Mouse (Mus musculus) granulocyte monocyte progenitor cell, adult 5-6 weeks (primary cell): ENCODE measurements around the gene 4930404N11Rik. TPM values are rescaled to one million over a fixed set of nuclear protein-coding genes. Genes with fewer than 3 reads are reported as not detected.

Experiments used
- ATAC-seq: replicated peaks from 2 replicates; pipeline ENCODE4 v1.8.0; 2016; ENCODE audit warnings: mild to moderate bottlenecking, moderate TSS enrichment, inconsistent platforms; ENCODE audit not compliant: poor library complexity, severe bottlenecking
- total RNA-seq, 2 experiments: library from RNA; stranded (forward) in 1 of 2; stranded (reverse) in 1 of 2; fragments of 200-712, 200-1000 nt in 1 of 2; fragments of >200 nt in 1 of 2; fragmentation: Nextera tagmentation in 1 of 2; gene quantifications; 2 replicates each; pipeline ENCODE4 v1.2.3; 2014 to 2017

4930404N11Rik gene
- total RNA-seq, 2 experiments from 2014 or later, result 0.10 TPM; not detected in 1

- peak; percentile 82 for ATAC-seq
Measured at GRCm38 (mm10) chr10:81383802-81384604, 18.4 kb upstream of the 4930404N11Rik start, which contains the start of the genes Dohh and Gm48551. Gene Dohh, plus strand, starts transcription at chr10:81384428. Gene Gm48551, plus strand, starts transcription at chr10:81384466.

DNA sequence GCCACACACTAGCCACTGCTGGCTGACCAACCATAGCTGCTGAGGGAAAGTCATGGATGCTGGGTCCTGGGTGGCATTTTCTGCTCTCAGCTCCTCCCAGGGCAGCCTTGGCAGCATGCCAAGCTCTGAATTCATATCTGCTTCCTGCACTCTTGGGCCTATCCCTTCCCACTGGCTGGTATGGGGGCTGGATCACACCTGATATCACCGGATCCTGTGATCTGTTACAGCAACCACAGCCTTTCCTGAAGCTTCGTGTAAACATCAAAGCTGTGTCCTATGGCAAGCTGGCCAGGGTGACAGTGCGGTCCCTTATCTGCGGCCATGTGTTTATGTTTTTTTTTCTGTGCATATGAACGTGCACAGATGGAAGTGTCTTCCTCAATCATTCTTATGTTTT, 16.4 kb upstream of the 4930404N11Rik start:
- ATAC-seq, result no peak

DNA sequence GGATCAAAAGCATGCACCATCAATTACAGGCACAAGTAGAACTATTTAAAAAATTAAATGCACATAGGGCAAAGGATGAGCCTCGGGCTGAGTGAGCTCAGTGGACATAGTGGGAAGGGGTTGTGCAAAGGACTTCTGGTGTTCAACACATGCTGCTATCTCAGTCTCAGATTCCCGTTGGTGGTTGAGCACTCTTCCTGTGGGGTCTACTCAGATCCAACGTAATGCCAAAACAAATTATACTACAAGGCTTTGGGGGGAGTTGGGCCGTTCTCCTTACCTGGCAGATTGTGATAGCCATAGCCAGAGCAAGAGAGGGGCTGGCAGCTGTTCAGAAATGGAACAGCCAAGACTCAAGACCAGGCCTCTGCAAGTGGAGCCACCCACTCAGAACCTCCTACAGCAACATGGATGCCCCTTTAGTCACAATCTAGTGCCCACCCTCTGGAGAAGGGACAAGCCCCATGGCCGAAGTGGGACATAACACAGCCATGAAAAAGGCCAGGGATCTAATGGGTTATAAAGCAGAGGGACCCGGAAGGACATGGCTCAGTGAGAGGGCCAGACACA, 14.3 kb upstream of the 4930404N11Rik start:
- ATAC-seq, result no peak

GRCm38 (mm10) chr10:81379183-81379553, 13.6 kb upstream of the 4930404N11Rik start:
- ATAC-seq, result no peak

- peak; percentile 90 for ATAC-seq
Measured at GRCm38 (mm10) chr10:81378553-81379182, 13.1 kb upstream of the 4930404N11Rik start.

- ATAC-seq, result no peak
Measured at GRCm38 (mm10) chr10:81377793-81378552, 12.4 kb upstream of the 4930404N11Rik start, which contains the start of gene Fzr1. Gene Fzr1, minus strand, starts transcription at chr10:81378516.

GRCm38 (mm10) chr10:81377362-81377664, 11.7 kb upstream of the 4930404N11Rik start:
- no peak for ATAC-seq

- ATAC-seq, result no peak
Measured at GRCm38 (mm10) chr10:81376561-81377361, 11.1 kb upstream of the 4930404N11Rik start.

- ATAC-seq, result no peak
Measured at GRCm38 (mm10) chr10:81375322-81375721, 9.7 kb upstream of the 4930404N11Rik start.

- ATAC-seq, result no peak
Measured at GRCm38 (mm10) chr10:81367207-81367495, 1.5 kb upstream of the 4930404N11Rik start.

- no peak for ATAC-seq
Measured at GRCm38 (mm10) chr10:81366477-81367206, 1.0 kb upstream of the 4930404N11Rik start.

DNA sequence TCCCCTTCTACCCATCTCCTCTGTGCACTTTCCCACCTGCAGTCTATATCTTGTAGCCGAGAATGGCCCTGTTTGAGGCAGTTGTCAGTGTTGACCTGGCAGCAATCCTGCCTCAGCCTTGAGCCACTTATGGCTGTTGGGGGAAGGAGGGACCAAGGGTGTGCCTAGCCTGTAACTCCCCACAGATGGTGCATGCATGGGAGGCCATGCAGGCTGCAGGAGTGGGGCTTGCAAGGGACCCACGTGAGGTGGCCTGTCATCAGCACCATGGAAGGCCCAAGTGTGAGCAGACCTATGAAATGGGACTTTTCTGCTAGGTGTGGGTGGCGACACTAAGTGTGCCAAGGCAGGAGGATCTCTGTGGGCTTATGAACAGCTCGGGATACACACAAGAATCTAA, 543 bp downstream of the 4930404N11Rik start:
- ATAC-seq, result no peak

DNA sequence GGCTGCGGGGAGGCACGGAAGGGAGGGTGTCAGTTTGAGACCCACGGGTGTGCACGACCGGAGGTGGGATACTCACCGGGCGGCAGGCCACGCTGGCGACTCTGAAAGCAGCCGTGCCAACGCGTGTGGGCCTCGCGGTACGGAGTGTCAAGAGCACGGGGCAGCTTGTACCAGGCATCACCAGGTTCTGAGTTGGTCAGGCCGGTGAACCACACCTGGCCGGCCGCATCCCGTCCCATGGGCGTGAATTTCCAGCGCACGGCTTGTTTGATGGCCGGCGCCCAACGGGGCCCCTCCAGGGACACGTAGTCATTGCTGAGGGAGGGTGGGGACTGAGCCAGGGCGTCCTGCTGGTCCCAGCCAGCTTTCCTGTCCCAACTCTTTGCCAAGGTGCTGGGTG, 950 bp downstream of the 4930404N11Rik start:
- ATAC-seq, result no peak

GRCm38 (mm10) chr10:81363436-81364346, 1.9 kb downstream of the 4930404N11Rik start:
- ATAC-seq, result no peak

GRCm38 (mm10) chr10:81362336-81362949, 3.2 kb downstream of the 4930404N11Rik start:
- no peak for ATAC-seq

- no peak for ATAC-seq
Measured at GRCm38 (mm10) chr10:81360721-81361120, 4.9 kb downstream of the 4930404N11Rik start.

DNA sequence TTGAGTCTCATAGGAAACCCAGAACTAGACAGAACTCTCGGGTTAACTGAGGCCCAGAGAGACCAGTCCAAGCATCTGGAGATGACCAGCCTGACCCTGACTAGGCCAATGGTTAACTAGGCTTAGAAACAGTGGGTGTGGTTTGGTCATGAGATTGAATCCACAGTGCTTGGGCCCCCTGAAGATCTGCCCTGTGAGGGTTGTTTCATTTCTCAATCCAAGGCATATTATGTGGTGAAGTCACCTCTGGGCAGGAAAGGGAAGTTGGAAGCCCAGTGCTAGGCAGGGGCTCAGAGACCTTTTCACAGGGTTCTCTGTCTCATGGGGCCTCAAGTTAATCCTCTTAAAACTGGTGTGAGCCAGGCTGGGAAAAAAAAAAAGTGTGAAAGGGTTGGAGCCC, 6.8 kb downstream of the 4930404N11Rik start:
- ATAC-seq, result peak; percentile 67

GRCm38 (mm10) chr10:81358209-81358608, 7.4 kb downstream of the 4930404N11Rik start:
- ATAC-seq, result no peak
